Mouse (Mus musculus) E14TG2a.4 (cell line): ENCODE data around the gene Grip1.

ENCODE experiments used
- CTCF ChIP-seq: conservative IDR thresholded peaks from 2 replicates; pipeline ENCODE4 v1.5.1; 2014; ENCODE audit warnings: low read length
- NANOG ChIP-seq: IDR thresholded peaks from 2 replicates; pipeline ENCODE4 v1.6.1; 2014; ENCODE audit warnings: borderline replicate concordance, low read length, mixed read lengths
- POU5F1 ChIP-seq: IDR thresholded peaks from 2 replicates; pipeline ENCODE4 v1.6.1; 2014; ENCODE audit warnings: low read length, borderline replicate concordance

GRCm38 (mm10) chr10:119819102-119819681 lies 365.6 kb downstream of the Grip1 start:
- no peak for TF ChIP-seq CTCF
- TF ChIP-seq NANOG, result no peak
- TF ChIP-seq POU5F1, result no peak
